Mouse (Mus musculus): ENCODE data around the gene Spsb3. TPM values are rescaled to one million over a fixed set of nuclear protein-coding genes. Genes with fewer than 3 reads are reported as not detected.

Gene Spsb3
- polyA plus RNA-seq, 1 experiment from 2014 or later: 25.2 TPM

DNA sequence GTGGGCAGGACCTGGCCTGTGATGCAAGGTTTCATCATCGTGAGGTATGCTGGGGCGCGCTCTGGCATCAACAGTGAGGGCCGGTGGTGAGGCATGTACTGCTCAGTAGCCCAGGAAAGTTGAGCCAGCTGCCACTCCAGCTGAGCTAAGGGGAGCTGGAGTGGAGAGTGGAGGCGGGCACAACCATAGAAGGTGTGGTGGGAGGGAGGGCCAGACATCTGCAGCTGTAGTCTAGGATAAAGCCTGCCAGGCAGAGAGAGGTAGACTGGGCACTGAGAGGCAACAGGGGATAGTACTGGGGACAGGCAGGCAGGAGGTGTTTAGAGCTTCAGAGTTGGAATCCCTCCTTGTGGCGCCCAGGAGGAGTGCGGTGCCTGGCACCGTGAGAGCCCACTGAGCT, 26.4 kb upstream of the Spsb3 start:
- H3K4me3 ChIP-seq (ENCODE audit: low read depth, low read length): no peak overlapping the region
- WGBS (ENCODE audit: insufficient replicate concordance): 85% methylated on average over 8 of the region's 8 CpGs
- no peaks in the 10 kb centered on the region for H3K4me1 ChIP-seq (ENCODE audit: control insufficient read depth, insufficient read depth, low read length)
- H3K27me3 ChIP-seq (ENCODE audit: control insufficient read depth, insufficient read depth, low read length): no peaks in the 10 kb centered on the region
- no peak overlapping the region for H3K27ac ChIP-seq (ENCODE audit: low read depth, low read length)
- ATAC-seq (replicated peaks; ENCODE audit: insufficient number of reproducible peaks, low FRiP score, low TSS enrichment): no peak
- no peak overlapping the region for H3K4me2 ChIP-seq
- no peak overlapping the region for H3K9ac ChIP-seq (ENCODE audit: low read depth, low read length)
- no peaks in the 10 kb centered on the region for H3K9me3 ChIP-seq (replicated peaks; ENCODE audit: control insufficient read depth, low read length)
- no peaks in the 10 kb centered on the region for H3K36me3 ChIP-seq (ENCODE audit: control insufficient read depth, insufficient read depth, low read length)

DNA sequence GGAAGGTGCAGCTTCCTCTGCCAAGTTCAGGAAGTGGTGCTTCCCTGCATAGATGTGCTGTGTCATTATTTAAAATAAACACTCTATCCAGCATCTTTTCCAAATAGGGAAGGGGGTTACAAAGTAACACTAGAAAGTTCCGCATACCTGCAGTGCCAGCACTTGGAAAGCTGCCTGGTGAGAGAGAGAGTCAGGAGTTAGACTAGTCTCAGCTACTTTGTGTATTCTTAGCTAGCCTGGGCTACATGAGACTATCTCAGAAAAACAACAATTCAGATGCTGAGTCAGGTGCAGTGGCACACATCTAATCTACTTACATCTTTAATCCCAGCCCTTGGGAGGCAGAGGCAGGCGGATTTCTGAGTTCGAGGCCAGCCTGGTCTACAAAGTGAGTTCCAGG, 24.7 kb upstream of the Spsb3 start:
- no peak overlapping the region for H3K4me2 ChIP-seq
- H3K4me1 ChIP-seq (ENCODE audit: control insufficient read depth, insufficient read depth, low read length): no peaks in the 10 kb centered on the region
- no peaks in the 10 kb centered on the region for H3K9me3 ChIP-seq (replicated peaks; ENCODE audit: control insufficient read depth, low read length)
- H3K27ac ChIP-seq (ENCODE audit: low read depth, low read length): no peak overlapping the region
- H3K4me3 ChIP-seq (ENCODE audit: low read depth, low read length): no peak overlapping the region
- no peaks in the 10 kb centered on the region for H3K36me3 ChIP-seq (ENCODE audit: control insufficient read depth, insufficient read depth, low read length)
- H3K9ac ChIP-seq (ENCODE audit: low read depth, low read length): no peak overlapping the region
- H3K27me3 ChIP-seq (ENCODE audit: control insufficient read depth, insufficient read depth, low read length): no peaks in the 10 kb centered on the region
- no peak for ATAC-seq (replicated peaks; ENCODE audit: insufficient number of reproducible peaks, low FRiP score, low TSS enrichment)
- 86% methylated on average over 3 of the region's 3 CpGs for WGBS (ENCODE audit: insufficient replicate concordance)

DNA sequence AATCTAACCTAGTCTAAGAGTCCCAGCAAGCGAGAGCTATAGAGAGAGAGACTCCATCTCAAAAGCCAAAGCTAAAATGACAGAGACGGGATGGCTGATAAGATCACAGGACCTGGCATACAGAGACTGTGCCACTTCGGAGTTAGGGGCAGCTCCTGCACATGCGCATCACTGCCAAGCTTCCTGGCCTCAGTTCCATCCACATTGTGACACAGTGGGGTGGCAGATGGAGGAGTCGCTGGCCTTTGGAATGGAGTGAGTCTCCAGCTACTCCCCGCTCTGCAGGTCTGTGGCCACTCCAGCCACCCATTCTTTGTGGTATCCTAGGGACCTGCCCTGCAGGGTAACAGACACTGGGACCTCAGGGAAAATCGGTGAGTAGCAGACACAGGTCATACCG, 20.7 kb upstream of the Spsb3 start, which contains the start of gene Igfals:
Gene Igfals (plus strand): TSS at position 222 of the 400 bp plus-strand sequence.
- Histone ChIP-seq H3K27me3 (ENCODE audit: control insufficient read depth, insufficient read depth, low read length) (no peaks in the 10 kb centered on the region), H3K4me2 (no peak within 1 kb of the TSS), H3K27ac (ENCODE audit: low read depth, low read length) (no peak within 1 kb of the TSS), H3K36me3 (ENCODE audit: control insufficient read depth, insufficient read depth, low read length) (no peaks in the 10 kb centered on the region), H3K4me1 (ENCODE audit: control insufficient read depth, insufficient read depth, low read length) (no peaks in the 10 kb centered on the region), H3K9ac (ENCODE audit: low read depth, low read length) (no peak within 1 kb of the TSS), H3K9me3 (replicated peaks; ENCODE audit: control insufficient read depth, low read length) (no peaks in the 10 kb centered on the region), H3K4me3 (ENCODE audit: low read depth, low read length) (no peak within 1 kb of the TSS)
- ATAC-seq (replicated peaks; ENCODE audit: insufficient number of reproducible peaks, low FRiP score, low TSS enrichment): no peak
- WGBS (ENCODE audit: insufficient replicate concordance): 89% methylated on average over 8 of the region's 8 CpGs

DNA sequence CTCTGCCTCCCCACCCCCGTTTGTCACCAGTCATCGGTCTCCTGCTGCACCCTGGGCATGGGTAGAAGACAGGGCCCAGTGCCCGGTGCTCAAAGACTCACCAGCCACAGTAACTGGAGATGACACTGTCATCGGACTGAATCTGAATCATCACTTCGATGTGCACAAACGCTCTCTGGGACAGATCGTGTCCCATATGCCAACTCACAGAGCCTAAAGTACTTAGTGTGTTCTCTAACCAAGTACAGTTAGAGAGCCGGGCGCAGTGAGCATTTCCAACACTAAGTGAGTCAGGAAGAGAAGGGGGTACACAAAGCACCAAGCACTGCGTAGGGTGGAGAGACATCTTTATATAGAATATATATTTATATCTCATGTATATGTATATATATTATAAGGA, 18.5 kb upstream of the Spsb3 start:
- no peaks in the 10 kb centered on the region for H3K4me1 ChIP-seq (ENCODE audit: control insufficient read depth, insufficient read depth, low read length)
- no peak for ATAC-seq (replicated peaks; ENCODE audit: insufficient number of reproducible peaks, low FRiP score, low TSS enrichment)
- no peak overlapping the region for H3K9ac ChIP-seq (ENCODE audit: low read depth, low read length)
- H3K27me3 ChIP-seq (ENCODE audit: control insufficient read depth, insufficient read depth, low read length): no peaks in the 10 kb centered on the region
- no peak overlapping the region for H3K4me3 ChIP-seq (ENCODE audit: low read depth, low read length)
- H3K9me3 ChIP-seq (replicated peaks; ENCODE audit: control insufficient read depth, low read length): no peaks in the 10 kb centered on the region
- WGBS (ENCODE audit: insufficient replicate concordance): 87% methylated on average over 10 of the region's 10 CpGs
- no peaks in the 10 kb centered on the region for H3K36me3 ChIP-seq (ENCODE audit: control insufficient read depth, insufficient read depth, low read length)
- H3K4me2 ChIP-seq: no peak overlapping the region
- H3K27ac ChIP-seq (ENCODE audit: low read depth, low read length): no peak overlapping the region

DNA sequence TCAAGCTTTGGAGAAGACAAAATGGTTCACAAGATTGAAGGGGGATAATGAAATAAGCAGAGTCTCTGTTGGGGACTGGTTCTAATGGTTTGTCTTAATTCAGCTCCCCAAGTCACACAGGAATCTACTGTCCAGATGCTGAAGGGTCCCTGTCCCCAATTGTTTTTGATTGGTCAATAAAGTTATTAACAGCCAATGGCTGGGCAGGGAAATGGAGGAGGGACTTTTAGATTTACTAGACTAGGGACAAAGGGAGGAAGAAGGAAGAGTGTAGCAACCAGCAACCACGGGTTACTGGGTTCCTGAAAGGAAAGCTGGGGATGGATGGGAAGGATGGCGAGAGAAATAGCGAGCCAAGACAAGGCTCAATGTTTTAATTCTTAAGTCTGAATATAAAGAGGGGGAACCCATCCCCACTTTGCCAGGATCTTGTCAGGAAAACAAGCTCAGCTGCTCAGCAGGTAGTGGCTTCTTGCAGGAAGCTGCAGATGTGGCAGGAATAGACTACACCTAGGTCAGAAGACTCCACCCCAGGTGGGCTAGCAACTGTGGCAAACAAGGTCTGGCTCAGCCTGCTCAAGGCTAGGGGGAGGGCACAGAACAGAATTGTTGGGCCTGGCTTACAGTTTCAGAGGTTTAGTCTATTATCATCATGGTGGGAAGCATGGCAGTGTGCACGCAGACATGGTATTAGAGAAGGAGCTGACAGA, 12.6 kb upstream of the Spsb3 start:
- ATAC-seq (replicated peaks; ENCODE audit: insufficient number of reproducible peaks, low FRiP score, low TSS enrichment): no peak
- H3K27me3 ChIP-seq (ENCODE audit: control insufficient read depth, insufficient read depth, low read length): no peaks in the 10 kb centered on the region
- H3K27ac ChIP-seq (ENCODE audit: low read depth, low read length): no peak overlapping the region
- no peak overlapping the region for H3K4me2 ChIP-seq
- 39% methylated on average over 4 of the region's 4 CpGs for WGBS (ENCODE audit: insufficient replicate concordance)
- H3K9ac ChIP-seq (ENCODE audit: low read depth, low read length): no peak overlapping the region
- H3K4me3 ChIP-seq (ENCODE audit: low read depth, low read length): no peak overlapping the region
- H3K4me1 ChIP-seq (ENCODE audit: control insufficient read depth, insufficient read depth, low read length): no peaks in the 10 kb centered on the region
- no peaks in the 10 kb centered on the region for H3K36me3 ChIP-seq (ENCODE audit: control insufficient read depth, insufficient read depth, low read length)
- H3K9me3 ChIP-seq (replicated peaks; ENCODE audit: control insufficient read depth, low read length): no peaks in the 10 kb centered on the region

DNA sequence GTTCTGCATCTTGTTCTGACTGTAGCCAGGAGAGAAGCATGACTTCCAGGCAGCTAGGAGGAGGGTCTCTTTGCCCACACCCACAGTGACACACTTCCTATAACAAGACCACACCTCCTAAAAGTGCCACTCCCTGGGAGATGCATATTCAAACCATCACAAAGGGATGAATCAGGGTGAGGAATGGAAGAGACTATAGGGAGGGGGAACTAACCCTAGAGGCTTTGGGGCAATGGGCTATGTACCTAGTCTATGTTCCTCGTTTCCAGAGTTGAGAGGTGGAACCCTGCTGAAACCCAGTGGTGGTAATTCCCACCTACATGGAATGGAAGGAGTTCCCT, 12.1 kb upstream of the Spsb3 start:
- H3K9ac ChIP-seq (ENCODE audit: low read depth, low read length): no peak overlapping the region
- H3K4me3 ChIP-seq (ENCODE audit: low read depth, low read length): no peak overlapping the region
- no peaks in the 10 kb centered on the region for H3K4me1 ChIP-seq (ENCODE audit: control insufficient read depth, insufficient read depth, low read length)
- no peak overlapping the region for H3K4me2 ChIP-seq
- H3K27me3 ChIP-seq (ENCODE audit: control insufficient read depth, insufficient read depth, low read length): no peaks in the 10 kb centered on the region
- ATAC-seq (replicated peaks; ENCODE audit: insufficient number of reproducible peaks, low FRiP score, low TSS enrichment): no peak
- H3K9me3 ChIP-seq (replicated peaks; ENCODE audit: control insufficient read depth, low read length): no peaks in the 10 kb centered on the region
- H3K27ac ChIP-seq (ENCODE audit: low read depth, low read length): no peak overlapping the region
- 50% methylated on average over 1 of the region's 1 CpGs for WGBS (ENCODE audit: insufficient replicate concordance)
- H3K36me3 ChIP-seq (ENCODE audit: control insufficient read depth, insufficient read depth, low read length): no peaks in the 10 kb centered on the region

DNA sequence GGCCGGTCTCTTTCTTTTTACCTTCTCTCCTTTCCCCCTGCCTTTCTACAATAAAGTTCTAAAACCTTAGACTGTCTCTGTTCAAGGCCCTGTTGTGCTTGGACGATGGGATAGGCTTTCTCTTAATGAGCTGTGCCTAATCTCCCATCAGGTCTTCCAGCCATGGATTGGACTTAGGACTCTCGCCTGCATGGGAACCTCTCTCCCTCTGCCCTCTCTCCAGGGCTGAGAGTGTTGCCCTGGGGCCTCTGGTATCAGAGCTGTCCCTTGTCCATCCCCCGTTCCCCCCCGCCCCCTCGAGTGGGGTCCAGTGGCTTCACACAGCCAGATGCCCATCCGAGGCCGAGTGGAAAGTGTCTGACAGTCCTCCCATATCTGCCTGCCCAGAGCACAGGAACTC, 11.5 kb upstream of the Spsb3 start:
- no peak overlapping the region for H3K27ac ChIP-seq (ENCODE audit: low read depth, low read length)
- no peaks in the 10 kb centered on the region for H3K27me3 ChIP-seq (ENCODE audit: control insufficient read depth, insufficient read depth, low read length)
- H3K9ac ChIP-seq (ENCODE audit: low read depth, low read length): no peak overlapping the region
- WGBS (ENCODE audit: insufficient replicate concordance): 79% methylated on average over 8 of the region's 8 CpGs
- no peaks in the 10 kb centered on the region for H3K4me1 ChIP-seq (ENCODE audit: control insufficient read depth, insufficient read depth, low read length)
- no peak for ATAC-seq (replicated peaks; ENCODE audit: insufficient number of reproducible peaks, low FRiP score, low TSS enrichment)
- no peaks in the 10 kb centered on the region for H3K9me3 ChIP-seq (replicated peaks; ENCODE audit: control insufficient read depth, low read length)
- H3K4me2 ChIP-seq: no peak overlapping the region
- H3K4me3 ChIP-seq (ENCODE audit: low read depth, low read length): no peak overlapping the region
- H3K36me3 ChIP-seq (ENCODE audit: control insufficient read depth, insufficient read depth, low read length): no peaks in the 10 kb centered on the region

DNA sequence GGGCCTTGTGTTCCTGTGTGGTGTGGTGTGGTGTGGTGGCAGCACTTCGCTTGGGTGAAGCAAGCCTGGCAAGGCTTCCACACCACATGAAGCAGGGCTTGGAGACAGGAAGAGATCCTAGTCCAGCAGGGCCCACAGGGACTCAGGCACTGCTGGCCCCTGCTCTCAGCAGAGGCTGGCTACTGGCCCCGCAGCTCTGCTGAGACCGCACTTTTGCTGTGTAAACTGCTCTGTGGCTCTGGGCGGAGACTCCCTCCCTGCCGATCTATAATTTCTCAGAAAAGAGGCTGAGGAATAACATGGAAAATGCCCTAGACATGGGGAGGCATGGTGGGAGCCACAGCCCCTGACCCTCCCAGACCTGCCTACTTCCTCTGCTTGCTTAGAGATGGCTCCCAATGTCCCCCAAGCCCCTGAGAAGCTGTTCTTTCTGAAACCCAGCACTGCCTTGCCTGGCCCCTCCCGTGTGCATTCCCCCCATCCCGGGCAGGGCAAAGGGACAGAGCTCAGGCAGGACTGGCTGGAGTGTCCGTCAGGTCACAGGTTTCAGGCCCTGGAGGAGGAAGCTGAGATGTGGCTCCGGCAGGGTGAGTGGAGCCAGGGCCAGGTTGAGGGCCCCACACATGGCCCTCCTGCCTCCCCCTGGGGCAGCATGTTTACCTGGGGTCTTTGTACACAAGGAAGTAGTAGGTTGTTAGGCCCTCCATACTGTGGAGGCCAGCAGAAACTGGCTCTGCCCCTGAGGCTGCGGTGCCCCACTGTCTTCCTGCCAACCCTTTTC, 8.9 kb upstream of the Spsb3 start:
- 0 out of 2 replicates have a peak, but pooled peaks have one; percentile 31 for ATAC-seq (replicated peaks; ENCODE audit: insufficient number of reproducible peaks, low FRiP score, low TSS enrichment)
- Histone ChIP-seq H3K9ac (ENCODE audit: low read depth, low read length) (no peak overlapping the region), H3K4me3 (ENCODE audit: low read depth, low read length) (no peak overlapping the region), H3K9me3 (replicated peaks; ENCODE audit: control insufficient read depth, low read length) (no peaks in the 10 kb centered on the region), H3K36me3 (ENCODE audit: control insufficient read depth, insufficient read depth, low read length) (peaks cover under 1% of the 10 kb centered on the region; the same call in 1 of the 2 replicates), H3K4me1 (ENCODE audit: control insufficient read depth, insufficient read depth, low read length) (no peaks in the 10 kb centered on the region), H3K27me3 (ENCODE audit: control insufficient read depth, insufficient read depth, low read length) (no peaks in the 10 kb centered on the region), H3K4me2 (no peak overlapping the region), H3K27ac (ENCODE audit: low read depth, low read length) (no peak overlapping the region)
- 63% methylated on average over 10 of the region's 10 CpGs for WGBS (ENCODE audit: insufficient replicate concordance)

DNA sequence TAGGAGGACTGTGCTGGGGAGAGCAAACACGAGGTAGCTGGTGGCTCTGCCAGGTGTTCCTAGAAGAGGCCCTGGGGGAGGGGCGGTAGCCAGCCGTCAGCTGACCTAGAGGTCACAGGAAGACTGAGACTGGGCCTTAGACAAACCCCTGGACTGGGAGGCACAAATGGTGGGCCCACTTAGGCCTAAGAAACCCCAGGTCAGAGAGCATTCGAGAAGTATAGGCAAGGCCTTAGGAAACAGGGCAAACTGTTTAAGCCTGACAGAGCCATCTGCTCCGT, 8.4 kb upstream of the Spsb3 start:
- Histone ChIP-seq H3K4me1 (ENCODE audit: control insufficient read depth, insufficient read depth, low read length) (no peaks in the 10 kb centered on the region), H3K4me3 (ENCODE audit: low read depth, low read length) (no peak overlapping the region), H3K27me3 (ENCODE audit: control insufficient read depth, insufficient read depth, low read length) (no peaks in the 10 kb centered on the region), H3K9ac (ENCODE audit: low read depth, low read length) (no peak overlapping the region), H3K9me3 (replicated peaks; ENCODE audit: control insufficient read depth, low read length) (no peaks in the 10 kb centered on the region), H3K4me2 (no peak overlapping the region), H3K36me3 (ENCODE audit: control insufficient read depth, insufficient read depth, low read length) (peaks cover 3% of the 10 kb centered on the region; the same call in 1 of the 2 replicates), H3K27ac (ENCODE audit: low read depth, low read length) (no peak overlapping the region)
- no peak for ATAC-seq (replicated peaks; ENCODE audit: insufficient number of reproducible peaks, low FRiP score, low TSS enrichment)
- WGBS (ENCODE audit: insufficient replicate concordance): 38% methylated on average over 5 of the region's 5 CpGs

Data from heart, embryonic 11.5 days (tissue).